In genomic region chr1:178880905-178881304, GRCm38 (mm10) we compare ENCODE assay signal across 24 mouse cellular contexts.
A peak's percentile ranks its signal among the peaks of the same experiment; 100 is the strongest.
DNase-seq lines count a peak whose midpoint lies in the region; ATAC-seq and TF ChIP-seq lines count a peak whose summit lies in the region.
"Had no signal": no experiment of that assay in that cellular context is flagged by ENCODE, and none has a peak within 500 bp of the region (broad histone marks: within the 10 kb centered on the region; RNA-seq: fewer than 3 reads in every experiment).

No protein-coding gene starts in this region.

- ATAC-seq in intestine, embryonic 15.5 days: 0 out of 2 replicates have a peak, but pooled peaks have one; percentile 15
- no peak for ATAC-seq in intestine, postnatal 0 days
- ATAC-seq in forebrain, embryonic 16.5 days: no peak
- no peak for ATAC-seq in liver, postnatal 0 days
- no peak for ATAC-seq in kidney, embryonic 15.5 days (replicated peaks; ENCODE audit: low FRiP score)
- ATAC-seq: CD4-positive, CD25-positive, alpha-beta regulatory T cell, adult 4 months; forebrain, embryonic 14.5 days; forebrain, postnatal 0 days had no signal

- no peak overlapping the region for H3K4me2 ChIP-seq in intestine, embryonic 15.5 days (replicated peaks)
- no peak overlapping the region for H3K4me2 ChIP-seq in intestine, postnatal 0 days (replicated peaks; ENCODE audit: low read depth)
- H3K4me2 ChIP-seq in forebrain, embryonic 16.5 days (ENCODE audit: low read length): no peak overlapping the region
- H3K4me2 ChIP-seq in liver, postnatal 0 days (ENCODE audit: low read depth, low read length): no peak overlapping the region
- no peak overlapping the region for H3K4me2 ChIP-seq in kidney, embryonic 15.5 days
- H3K4me2 ChIP-seq: embryonic facial prominence, embryonic 12.5 days; forebrain, embryonic 12.5 days had no signal

- no peak overlapping the region for H3K27ac ChIP-seq in intestine, embryonic 15.5 days
- no peak overlapping the region for H3K27ac ChIP-seq in intestine, postnatal 0 days (ENCODE audit: low read depth, low read length)
- H3K27ac ChIP-seq in forebrain, embryonic 16.5 days (ENCODE audit: low read length): no peak overlapping the region
- H3K27ac ChIP-seq in liver, postnatal 0 days (ENCODE audit: low read depth): no peak overlapping the region
- H3K27ac ChIP-seq in kidney, embryonic 15.5 days: no peak overlapping the region
- H3K27ac ChIP-seq: embryonic facial prominence, embryonic 10.5 days; embryonic facial prominence, embryonic 12.5 days; forebrain, embryonic 10.5 days; forebrain, embryonic 12.5 days had no signal

- H3K9me3 ChIP-seq in intestine, embryonic 15.5 days: no peaks in the 10 kb centered on the region
- no peaks in the 10 kb centered on the region for H3K9me3 ChIP-seq in intestine, postnatal 0 days (ENCODE audit: control insufficient read depth)
- H3K9me3 ChIP-seq in forebrain, embryonic 16.5 days (ENCODE audit: control insufficient read depth, low read length): no peaks in the 10 kb centered on the region
- no peaks in the 10 kb centered on the region for H3K9me3 ChIP-seq in liver, postnatal 0 days (ENCODE audit: low read length)
- H3K9me3 ChIP-seq in kidney, embryonic 15.5 days (replicated peaks): no peaks in the 10 kb centered on the region
- H3K9me3 ChIP-seq: embryonic facial prominence, embryonic 10.5 days; embryonic facial prominence, embryonic 12.5 days; forebrain, embryonic 10.5 days; forebrain, embryonic 12.5 days; G1E had no signal

- TF ChIP-seq CTCF in intestine, postnatal 0 days (IDR thresholded peaks at IDR 0.05; ENCODE audit: low read depth): no peak
- TF ChIP-seq CTCF in liver, postnatal 0 days (IDR thresholded peaks at IDR 0.05; ENCODE audit: low read depth): no peak

- H3K27me3 ChIP-seq in intestine, embryonic 15.5 days (replicated peaks): no peaks in the 10 kb centered on the region
- no peaks in the 10 kb centered on the region for H3K27me3 ChIP-seq in intestine, postnatal 0 days (replicated peaks; ENCODE audit: control insufficient read depth, insufficient read depth, low read length)
- no peaks in the 10 kb centered on the region for H3K27me3 ChIP-seq in forebrain, embryonic 16.5 days (replicated peaks; ENCODE audit: control insufficient read depth, insufficient read depth, low read length)
- H3K27me3 ChIP-seq in liver, postnatal 0 days (ENCODE audit: insufficient read depth, low read length): no peaks in the 10 kb centered on the region
- no peaks in the 10 kb centered on the region for H3K27me3 ChIP-seq in kidney, embryonic 15.5 days
- H3K27me3 ChIP-seq: CH12.LX; embryonic facial prominence, embryonic 12.5 days had no signal

- no peak overlapping the region for H3K4me3 ChIP-seq in intestine, embryonic 15.5 days (replicated peaks)
- H3K4me3 ChIP-seq in intestine, postnatal 0 days (ENCODE audit: low read depth, low read length): no peak overlapping the region
- no peak overlapping the region for H3K4me3 ChIP-seq in forebrain, embryonic 16.5 days (replicated peaks; ENCODE audit: low read length)
- no peak overlapping the region for H3K4me3 ChIP-seq in liver, postnatal 0 days (ENCODE audit: low read depth, low read length)
- no peak overlapping the region for H3K4me3 ChIP-seq in kidney, embryonic 15.5 days (replicated peaks)
- H3K4me3 ChIP-seq: embryonic facial prominence, embryonic 10.5 days; embryonic facial prominence, embryonic 12.5 days; forebrain, embryonic 10.5 days; forebrain, embryonic 12.5 days had no signal

- H3K9ac ChIP-seq in intestine, embryonic 15.5 days: no peak overlapping the region
- no peak overlapping the region for H3K9ac ChIP-seq in intestine, postnatal 0 days (ENCODE audit: low read depth, low read length)
- H3K9ac ChIP-seq in forebrain, embryonic 16.5 days (replicated peaks; ENCODE audit: low read depth, low read length): no peak overlapping the region
- H3K9ac ChIP-seq in liver, postnatal 0 days (replicated peaks): no peak overlapping the region
- no peak overlapping the region for H3K9ac ChIP-seq in kidney, embryonic 15.5 days
- H3K9ac ChIP-seq: embryonic facial prominence, embryonic 12.5 days; forebrain, embryonic 12.5 days; forebrain, postnatal 0 days had no signal

- WGBS in intestine, embryonic 15.5 days: 73% methylated on average over 7 of the region's 7 CpGs
- 51% methylated on average over 7 of the region's 7 CpGs for WGBS in intestine, postnatal 0 days
- 85% methylated on average over 7 of the region's 7 CpGs for WGBS in forebrain, embryonic 16.5 days
- 71% methylated on average over 7 of the region's 7 CpGs for whole genome bisulfite sequencing in liver, postnatal 0 days (ENCODE audit: insufficient replicate concordance)
- WGBS in kidney, embryonic 15.5 days: 80% methylated on average over 7 of the region's 7 CpGs

- no peak for TF ChIP-seq EP300 in liver, postnatal 0 days (IDR thresholded peaks at IDR 0.05; ENCODE audit: low read depth)

- no peaks in the 10 kb centered on the region for H3K36me3 ChIP-seq in intestine, embryonic 15.5 days
- no peaks in the 10 kb centered on the region for H3K36me3 ChIP-seq in intestine, postnatal 0 days (ENCODE audit: control insufficient read depth, insufficient read depth)
- H3K36me3 ChIP-seq in forebrain, embryonic 16.5 days (ENCODE audit: control insufficient read depth, insufficient read depth): no peaks in the 10 kb centered on the region
- H3K36me3 ChIP-seq in liver, postnatal 0 days (replicated peaks; ENCODE audit: insufficient read depth, low read length): no peaks in the 10 kb centered on the region
- H3K36me3 ChIP-seq in kidney, embryonic 15.5 days: peaks cover 27% of the 10 kb centered on the region; the same call in 1 of the 2 replicates
- H3K36me3 ChIP-seq: forebrain, embryonic 10.5 days; forebrain, embryonic 12.5 days; G1E had no signal

- no peaks in the 10 kb centered on the region for H3K4me1 ChIP-seq in intestine, embryonic 15.5 days (replicated peaks)
- no peaks in the 10 kb centered on the region for H3K4me1 ChIP-seq in intestine, postnatal 0 days (replicated peaks; ENCODE audit: control insufficient read depth, insufficient read depth, low read length)
- no peaks in the 10 kb centered on the region for H3K4me1 ChIP-seq in forebrain, embryonic 16.5 days (replicated peaks; ENCODE audit: control insufficient read depth, insufficient read depth, low read length)
- H3K4me1 ChIP-seq in liver, postnatal 0 days (ENCODE audit: insufficient read depth): no peaks in the 10 kb centered on the region
- H3K4me1 ChIP-seq in kidney, embryonic 15.5 days: no peaks in the 10 kb centered on the region
- H3K4me1 ChIP-seq: embryonic facial prominence, embryonic 12.5 days had no signal

- DNase-seq in NIH3T3 (ENCODE audit: low read depth): peak; percentile 6
- peak; percentile 4 for DNase-seq in fat pad, adult 2 months (ENCODE audit: extremely low read depth, low read depth, low spot score)
- DNase-seq in liver, postnatal 0 days: no peak
- DNase-seq: adrenal gland, adult 2 months; adrenal gland, postnatal 10 days; adrenal gland, postnatal 25 days; cerebellum, adult 11-12 months; cerebellum, adult 2 months; cerebellum, adult 9-10 months; cerebellum, postnatal 10 days; cerebellum, postnatal 25 days; forebrain, postnatal 0 days had no signal
